Mouse (Mus musculus): ENCODE measurements around the gene Lrrc47. TPM values are rescaled to one million over a fixed set of nuclear protein-coding genes. Genes with fewer than 3 reads are reported as not detected.

Lrrc47 gene
- polyA plus RNA-seq, 2 experiments: 12.3 to 49.2 TPM

- H3K27ac ChIP-seq (replicated peaks; ENCODE audit: low read depth, low read length): no peak within 1 kb of the TSS
- peak within 1 kb of the TSS; percentile 59 for H3K4me2 ChIP-seq (replicated peaks; ENCODE audit: low read depth, low read length, severe bottlenecking)
- H3K4me1 ChIP-seq (ENCODE audit: control insufficient read depth, insufficient read depth, low read length): peaks cover 11% of the 10 kb centered on the region
- TF ChIP-seq POLR2A (IDR thresholded peaks at IDR 0.05; ENCODE audit: borderline replicate concordance, extremely low read depth, insufficient read depth, insufficient read length): no peak
- ATAC-seq (ENCODE audit: low FRiP score, low read depth) (peak; percentile 53; the same call in 1 of the 2 replicates), DNase-seq (ENCODE audit: low spot score) (peak; percentile 54)
- no peaks in the 10 kb centered on the region for H3K9me3 ChIP-seq (ENCODE audit: control insufficient read depth, low read length)
- WGBS: 3% methylated on average over 31 of the region's 33 CpGs
- H3K4me3 ChIP-seq (replicated peaks; ENCODE audit: low read length): peak within 1 kb of the TSS; percentile 34
- H3K36me3 ChIP-seq (ENCODE audit: control insufficient read depth, insufficient read depth, low read length): peaks cover 18% of the 10 kb centered on the region
- H3K27me3 ChIP-seq (ENCODE audit: control insufficient read depth, insufficient read depth, low read length): peaks cover 33% of the 10 kb centered on the region
- H3K9ac ChIP-seq (ENCODE audit: low read depth, low read length, severe bottlenecking): peak within 1 kb of the TSS; percentile 48; the same call in 1 of the 2 replicates
These were observed 14.3 kb downstream of the Lrrc47 start, which contains the start of gene Smim1 for GRCm38 (mm10) chr4:154025641-154026440. Smim1 (minus strand) TSS chr4:154026230.

DNA sequence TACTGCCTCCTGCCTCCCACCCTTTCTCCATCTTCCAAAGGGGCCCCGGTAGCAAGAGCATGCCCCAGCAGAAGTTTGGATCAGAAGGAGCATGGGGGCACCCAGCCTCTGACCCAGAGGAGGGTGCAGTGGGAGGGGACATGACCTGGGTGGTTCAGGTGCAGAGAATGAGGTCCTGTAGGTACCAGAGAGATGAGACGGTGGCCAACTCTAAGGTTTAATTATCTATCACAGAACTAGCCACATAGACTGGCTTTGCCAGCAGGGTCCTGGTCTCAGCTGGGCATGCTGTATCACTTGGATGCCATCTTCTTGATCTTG, 14.9 kb downstream of the Lrrc47 start:
- DNase-seq (ENCODE audit: low spot score) (no peak), ATAC-seq (ENCODE audit: low FRiP score, low read depth) (no peak)
- no peak for TF ChIP-seq POLR2A (IDR thresholded peaks at IDR 0.05; ENCODE audit: borderline replicate concordance, extremely low read depth, insufficient read depth, insufficient read length)
- H3K27ac ChIP-seq (replicated peaks; ENCODE audit: low read depth, low read length): no peak overlapping the region
- 21% methylated on average over 2 of the region's 2 CpGs for WGBS
- no peak overlapping the region for H3K9ac ChIP-seq (ENCODE audit: low read depth, low read length, severe bottlenecking)
- 0 out of 2 replicates have a peak overlapping the region, but pooled peaks have one; percentile 34 for H3K4me3 ChIP-seq (replicated peaks; ENCODE audit: low read length)
- H3K4me1 ChIP-seq (ENCODE audit: control insufficient read depth, insufficient read depth, low read length): peaks cover 11% of the 10 kb centered on the region
- peaks cover 12% of the 10 kb centered on the region for H3K36me3 ChIP-seq (ENCODE audit: control insufficient read depth, insufficient read depth, low read length)
- peaks cover 33% of the 10 kb centered on the region for H3K27me3 ChIP-seq (ENCODE audit: control insufficient read depth, insufficient read depth, low read length)
- no peaks in the 10 kb centered on the region for H3K9me3 ChIP-seq (ENCODE audit: control insufficient read depth, low read length)
- H3K4me2 ChIP-seq (replicated peaks; ENCODE audit: low read depth, low read length, severe bottlenecking): peak overlapping the region; percentile 59

DNA sequence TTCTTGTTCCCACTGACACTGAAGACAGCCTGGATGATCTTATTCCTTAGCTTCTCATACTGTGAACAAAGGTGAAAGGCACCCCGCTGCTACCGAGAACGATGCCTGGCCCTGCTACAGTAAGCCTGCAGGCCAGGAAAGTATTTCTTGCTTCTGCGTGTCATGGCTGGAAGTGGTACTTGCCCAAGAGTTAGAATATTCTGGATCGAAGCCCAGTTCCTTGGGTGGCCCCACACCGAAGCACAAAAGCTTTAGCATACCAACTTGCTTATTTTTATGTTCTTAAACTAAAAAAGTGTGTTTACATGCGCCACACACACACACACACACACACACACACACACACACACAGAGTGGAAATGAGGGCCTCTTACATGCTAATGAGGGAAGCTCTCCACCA, 16.5 kb downstream of the Lrrc47 start:
- no peak overlapping the region for H3K4me2 ChIP-seq (replicated peaks; ENCODE audit: low read depth, low read length, severe bottlenecking)
- WGBS: 68% methylated on average over 7 of the region's 7 CpGs
- no peaks in the 10 kb centered on the region for H3K9me3 ChIP-seq (ENCODE audit: control insufficient read depth, low read length)
- H3K4me3 ChIP-seq (replicated peaks; ENCODE audit: low read length): no peak overlapping the region
- DNase-seq (ENCODE audit: low spot score): no peak
- no peak for TF ChIP-seq POLR2A (IDR thresholded peaks at IDR 0.05; ENCODE audit: borderline replicate concordance, extremely low read depth, insufficient read depth, insufficient read length)
- no peak overlapping the region for H3K9ac ChIP-seq (ENCODE audit: low read depth, low read length, severe bottlenecking)
- no peak overlapping the region for H3K27ac ChIP-seq (replicated peaks; ENCODE audit: low read depth, low read length)
- no peak for ATAC-seq (ENCODE audit: low FRiP score, low read depth)
- no peaks in the 10 kb centered on the region for H3K36me3 ChIP-seq (ENCODE audit: control insufficient read depth, insufficient read depth, low read length)
- H3K27me3 ChIP-seq (ENCODE audit: control insufficient read depth, insufficient read depth, low read length): peaks cover 33% of the 10 kb centered on the region
- H3K4me1 ChIP-seq (ENCODE audit: control insufficient read depth, insufficient read depth, low read length): peaks cover 11% of the 10 kb centered on the region

GRCm38 (mm10) chr4:154028646-154029045, 17.1 kb downstream of the Lrrc47 start:
- Histone ChIP-seq H3K27me3 (ENCODE audit: control insufficient read depth, insufficient read depth, low read length) (peaks cover 32% of the 10 kb centered on the region), H3K4me2 (replicated peaks; ENCODE audit: low read depth, low read length, severe bottlenecking) (no peak overlapping the region), H3K4me3 (replicated peaks; ENCODE audit: low read length) (no peak overlapping the region), H3K9ac (ENCODE audit: low read depth, low read length, severe bottlenecking) (no peak overlapping the region), H3K36me3 (ENCODE audit: control insufficient read depth, insufficient read depth, low read length) (no peaks in the 10 kb centered on the region), H3K27ac (replicated peaks; ENCODE audit: low read depth, low read length) (no peak overlapping the region), H3K4me1 (ENCODE audit: control insufficient read depth, insufficient read depth, low read length) (peaks cover 11% of the 10 kb centered on the region), H3K9me3 (ENCODE audit: control insufficient read depth, low read length) (no peaks in the 10 kb centered on the region)
- ATAC-seq (ENCODE audit: low FRiP score, low read depth) (no peak), DNase-seq (ENCODE audit: low spot score) (no peak)
- TF ChIP-seq POLR2A (IDR thresholded peaks at IDR 0.05; ENCODE audit: borderline replicate concordance, extremely low read depth, insufficient read depth, insufficient read length): no peak

- ATAC-seq (ENCODE audit: low FRiP score, low read depth): no peak
- no peak for TF ChIP-seq POLR2A (IDR thresholded peaks at IDR 0.05; ENCODE audit: borderline replicate concordance, extremely low read depth, insufficient read depth, insufficient read length)
- Histone ChIP-seq H3K9me3 (ENCODE audit: control insufficient read depth, low read length) (no peaks in the 10 kb centered on the region), H3K4me3 (replicated peaks; ENCODE audit: low read length) (no peak overlapping the region), H3K27me3 (ENCODE audit: control insufficient read depth, insufficient read depth, low read length) (no peaks in the 10 kb centered on the region), H3K9ac (ENCODE audit: low read depth, low read length, severe bottlenecking) (no peak overlapping the region), H3K36me3 (ENCODE audit: control insufficient read depth, insufficient read depth, low read length) (no peaks in the 10 kb centered on the region), H3K4me2 (replicated peaks; ENCODE audit: low read depth, low read length, severe bottlenecking) (no peak overlapping the region), H3K27ac (replicated peaks; ENCODE audit: low read depth, low read length) (no peak overlapping the region), H3K4me1 (ENCODE audit: control insufficient read depth, insufficient read depth, low read length) (no peaks in the 10 kb centered on the region)
- no peak for DNase-seq (ENCODE audit: low spot score)
- 33% methylated on average over 3 of the region's 3 CpGs for WGBS
These were observed 25.6 kb downstream of the Lrrc47 start for GRCm38 (mm10) chr4:154037123-154037522.

All from limb, embryonic 14.5 days (tissue).